Mouse (Mus musculus) CH12.LX (cell line): ENCODE results near the gene Msi2. TPM values are rescaled to one million over a fixed set of nuclear protein-coding genes. Genes with fewer than 3 reads are reported as not detected.
A peak's percentile ranks its signal among the peaks of the same experiment; 100 is the strongest.

Source experiments
- DNase-seq: peaks from one replicate; pipeline ENCODE4 v3.0.0-alpha.2; 2013; ENCODE audit errors: extremely low read depth
- H3K27ac ChIP-seq: 2 replicates; pipeline ENCODE4 v1.5.1; 2012; ENCODE audit warnings: low read depth, mild to moderate bottlenecking, control low read depth, moderate library complexity; ENCODE audit not compliant: insufficient read depth
- H3K27me3 ChIP-seq: replicated peaks from 2 replicates; pipeline ENCODE3; 2012; ENCODE audit warnings: inconsistent platforms
- H3K36me3 ChIP-seq, 2 experiments: replicated peaks in 1 of 2; 2 replicates each; pipeline versions ENCODE3 to v1.6.1; 2012; ENCODE audit warnings: inconsistent platforms in 1 of 2, low read length in 1 of 2, mild to moderate bottlenecking in 1 of 2, mixed read lengths in 1 of 2, moderate library complexity in 1 of 2; ENCODE audit not compliant: control insufficient read depth in 1 of 2, insufficient read depth in 1 of 2
- H3K4me1 ChIP-seq, 2 experiments: 2 replicates each; pipeline ENCODE4 v1.6.1; 2012; ENCODE audit warnings: inconsistent platforms in 1 of 2, moderate library complexity in 1 of 2; ENCODE audit not compliant: insufficient read depth in 2 of 2, control insufficient read depth in 1 of 2
- H3K4me2 ChIP-seq: 2 replicates; pipeline ENCODE4 v1.6.1; 2012; ENCODE audit warnings: low read depth, mild to moderate bottlenecking, control low read depth; ENCODE audit not compliant: poor library complexity, insufficient read depth, severe bottlenecking
- H3K4me3 ChIP-seq, 3 experiments: fragments of 150-350 bp in 1 of 3; sonication (generic) in 1 of 3; replicated peaks in 1 of 3; 2 replicates each; pipeline versions ENCODE3 to v1.5.1; 2011 to 2012; ENCODE audit warnings: low read depth in 2 of 3, low read length in 2 of 3, mild to moderate bottlenecking in 2 of 3, moderate library complexity in 2 of 3, control low read depth in 1 of 3, improper control_type of control experiment in 1 of 3, inconsistent platforms in 1 of 3, mixed read lengths in 1 of 3; ENCODE audit not compliant: poor library complexity in 1 of 3
- H3K79me2 ChIP-seq: replicated peaks from 2 replicates; pipeline ENCODE4 v1.6.1; 2012; ENCODE audit warnings: mild to moderate bottlenecking, moderate library complexity; ENCODE audit not compliant: control insufficient read depth, poor library complexity, insufficient read depth, severe bottlenecking; ENCODE audit errors: extremely low read depth
- H3K9ac ChIP-seq: 2 replicates; pipeline ENCODE4 v1.6.1; 2012; ENCODE audit warnings: low read depth, mild to moderate bottlenecking, control low read depth, moderate library complexity; ENCODE audit not compliant: insufficient read depth
- H3K9me3 ChIP-seq: replicated peaks from 2 replicates; pipeline ENCODE3; 2012; ENCODE audit warnings: low read length, inconsistent platforms, mixed read lengths
- BHLHE40 ChIP-seq: IDR thresholded peaks from 2 replicates; pipeline ENCODE4 v1.6.1; 2011; ENCODE audit warnings: mild to moderate bottlenecking, low read depth, low read length, improper control_type of control experiment
- CHD1 ChIP-seq: IDR thresholded peaks from 2 replicates; pipeline ENCODE4 v1.6.1; 2012; ENCODE audit warnings: low read depth, low read length, improper control_type of control experiment, inconsistent platforms
- CTCF ChIP-seq, 2 experiments: IDR thresholded peaks in 1 of 2; conservative IDR thresholded peaks in 1 of 2; 2 replicates each; pipeline ENCODE4 v1.5.1; 2011 to 2012; ENCODE audit warnings: low read depth in 2 of 2, low read length in 2 of 2, improper control_type of control experiment in 1 of 2, inconsistent platforms in 1 of 2, mild to moderate bottlenecking in 1 of 2, moderate library complexity in 1 of 2
- E2F4 ChIP-seq: IDR thresholded peaks from 2 replicates; pipeline ENCODE4 v1.6.1; 2011; ENCODE audit warnings: low read depth, low read length, improper control_type of control experiment; ENCODE audit not compliant: insufficient replicate concordance
- ELF1 ChIP-seq: IDR thresholded peaks from 2 replicates; pipeline ENCODE4 v1.6.1; 2014; ENCODE audit warnings: low read depth, mild to moderate bottlenecking, inconsistent platforms, low read length, improper control_type of control experiment
- EP300 ChIP-seq: IDR thresholded peaks from 2 replicates; pipeline ENCODE4 v1.6.1; 2011; ENCODE audit warnings: low read length, improper control_type of control experiment
- GABPA ChIP-seq: IDR thresholded peaks from 2 replicates; pipeline ENCODE4 v1.6.1; 2012; ENCODE audit warnings: low read depth, low read length, improper control_type of control experiment, inconsistent platforms; ENCODE audit not compliant: insufficient replicate concordance
- HCFC1 ChIP-seq: IDR thresholded peaks from 2 replicates; pipeline ENCODE4 v1.6.1; 2012; ENCODE audit warnings: low read depth, mild to moderate bottlenecking, inconsistent platforms, low read length, improper control_type of control experiment
- IRF4 ChIP-seq: IDR thresholded peaks from 2 replicates; pipeline ENCODE4 v1.6.1; 2014; ENCODE audit warnings: low read depth, mild to moderate bottlenecking, inconsistent platforms, low read length, improper control_type of control experiment
- JUN ChIP-seq: IDR thresholded peaks from 2 replicates; pipeline ENCODE4 v1.6.1; 2011; ENCODE audit warnings: low read depth, mild to moderate bottlenecking, low read length, improper control_type of control experiment, moderate library complexity; ENCODE audit not compliant: insufficient read depth
- JUND ChIP-seq: conservative IDR thresholded peaks from 2 replicates; pipeline ENCODE4 v1.6.1; 2011; ENCODE audit warnings: low read depth, low read length, improper control_type of control experiment
- KAT2A ChIP-seq: IDR thresholded peaks from 2 replicates; pipeline ENCODE4 v1.6.1; 2012; ENCODE audit warnings: low read length, improper control_type of control experiment, inconsistent platforms; ENCODE audit not compliant: insufficient replicate concordance
- MAFK ChIP-seq: IDR thresholded peaks from 2 replicates; pipeline ENCODE4 v1.6.1; 2011; ENCODE audit warnings: low read length, improper control_type of control experiment; ENCODE audit not compliant: insufficient replicate concordance
- MAX ChIP-seq: IDR thresholded peaks from 2 replicates; pipeline ENCODE4 v1.6.1; 2011; ENCODE audit warnings: low read length, improper control_type of control experiment
- MAZ ChIP-seq: IDR thresholded peaks from 2 replicates; pipeline ENCODE4 v1.6.1; 2012; ENCODE audit warnings: low read depth, mild to moderate bottlenecking, inconsistent platforms, low read length, improper control_type of control experiment, moderate library complexity
- MEF2A ChIP-seq: IDR thresholded peaks from 2 replicates; pipeline ENCODE4 v1.6.1; 2014; ENCODE audit warnings: low read depth, mild to moderate bottlenecking, inconsistent platforms, low read length, improper control_type of control experiment, borderline replicate concordance
- MXI1 ChIP-seq: IDR thresholded peaks from 2 replicates; pipeline ENCODE4 v1.6.1; 2011; ENCODE audit warnings: mild to moderate bottlenecking, low read depth, low read length, improper control_type of control experiment
- MYC ChIP-seq: IDR thresholded peaks from 2 replicates; pipeline ENCODE4 v1.6.1; 2011; ENCODE audit warnings: low read depth, mild to moderate bottlenecking, improper control_type of control experiment, low read length
- NELFE ChIP-seq: IDR thresholded peaks from 2 replicates; pipeline ENCODE4 v1.6.1; 2011; ENCODE audit warnings: low read depth, low read length, improper control_type of control experiment
- PAX5 ChIP-seq: IDR thresholded peaks from 2 replicates; pipeline ENCODE4 v1.6.1; 2012; ENCODE audit warnings: low read length, inconsistent platforms, mixed read lengths
- POLR2A ChIP-seq: IDR thresholded peaks from 2 replicates; pipeline ENCODE4 v1.6.1; 2011; ENCODE audit warnings: low read depth, mild to moderate bottlenecking, improper control_type of control experiment, low read length
- POLR2AphosphoS2 ChIP-seq: IDR thresholded peaks from 2 replicates; pipeline ENCODE4 v1.6.1; 2011; ENCODE audit warnings: low read depth, low read length, improper control_type of control experiment
- RAD21 ChIP-seq: IDR thresholded peaks from 2 replicates; pipeline ENCODE4 v1.6.1; 2011; ENCODE audit warnings: low read depth, mild to moderate bottlenecking, low read length, improper control_type of control experiment, moderate library complexity
- RCOR1 ChIP-seq: conservative IDR thresholded peaks from 2 replicates; pipeline ENCODE4 v1.6.1; 2012; ENCODE audit warnings: low read depth, mild to moderate bottlenecking, inconsistent platforms, low read length, improper control_type of control experiment
- SIN3A ChIP-seq: IDR thresholded peaks from 2 replicates; pipeline ENCODE4 v1.6.1; 2012; ENCODE audit warnings: low read length, improper control_type of control experiment, inconsistent platforms
- SMC3 ChIP-seq: IDR thresholded peaks from 2 replicates; pipeline ENCODE4 v1.6.1; 2011; ENCODE audit warnings: low read depth, low read length, improper control_type of control experiment
- TBP ChIP-seq: conservative IDR thresholded peaks from 2 replicates; pipeline ENCODE4 v1.6.1; 2011; ENCODE audit warnings: low read depth, low read length, improper control_type of control experiment
- TCF12 ChIP-seq: IDR thresholded peaks from 2 replicates; pipeline ENCODE4 v1.6.1; 2014; ENCODE audit warnings: low read depth, mild to moderate bottlenecking, inconsistent platforms, low read length, improper control_type of control experiment
- USF2 ChIP-seq: conservative IDR thresholded peaks from 2 replicates; pipeline ENCODE4 v1.6.1; 2011; ENCODE audit warnings: low read depth, low read length, improper control_type of control experiment
- ZC3H11A ChIP-seq: IDR thresholded peaks from 2 replicates; pipeline ENCODE4 v1.6.1; 2012; ENCODE audit warnings: low read depth, mild to moderate bottlenecking, inconsistent platforms, low read length, improper control_type of control experiment
- ZKSCAN1 ChIP-seq: IDR thresholded peaks from 2 replicates; pipeline ENCODE4 v1.6.1; 2012; ENCODE audit warnings: low read depth, inconsistent platforms, low read length, improper control_type of control experiment, borderline replicate concordance
- ZMIZ1 ChIP-seq: IDR thresholded peaks from 2 replicates; pipeline ENCODE4 v1.6.1; 2012; ENCODE audit warnings: low read depth, mild to moderate bottlenecking, inconsistent platforms, low read length, improper control_type of control experiment
- ZNF384 ChIP-seq: IDR thresholded peaks from 2 replicates; pipeline ENCODE4 v1.6.1; 2012; ENCODE audit warnings: low read depth, low read length, improper control_type of control experiment, inconsistent platforms
- dilution Hi-C: fragments of 300-500 bp; cut with MboI; formaldehyde crosslinking; loops from 2 replicates; pipeline ENCODE4 v1.14.3; 2020; ENCODE audit warnings: low sequenced_read_pairs; ENCODE audit not compliant: extremely low pct_unique_long_range_greater_than_20kb, extremely low pct_ligation_motif_present
- in situ Hi-C: fragments of 300-500 bp; cut with MboI; formaldehyde crosslinking; loops from 3 replicates; pipeline ENCODE4 v1.14.3; 2019; ENCODE audit warnings: low sequenced_read_pairs, low pct_ligation_motif_present, low pct_unique_long_range_greater_than_20kb, mixed read lengths
- polyA plus RNA-seq: library from polyadenylated mRNA; unstranded; fragments of >175 nt; gene quantifications from 2 replicates; pipeline ENCODE4 v1.2.1, GENCODE M21; 2012; ENCODE audit warnings: low read depth; ENCODE audit not compliant: insufficient read length
- total RNA-seq, 2 experiments: library from RNA; depleted of rRNA; stranded (reverse); fragments of 300-350 nt in 1 of 2; fragments of >200 nt in 1 of 2; gene quantifications; 2 replicates each; pipeline ENCODE4 v1.2.3; 2012 to 2014

The Msi2 gene
- total and polyA plus RNA-seq, 3 experiments: 40.3 to 73.1 (median 52.6) TPM

GRCm38 (mm10) chr11:88495759-88496158 is 222.6 kb downstream of the Msi2 start:
- no peak for DNase-seq
- Histone ChIP-seq H3K27ac (no peak overlapping the region), H3K27me3 (no peaks in the 10 kb centered on the region), H3K79me2 (no peaks in the 10 kb centered on the region), H3K4me1 (peaks cover 28 to 81% of the 10 kb centered on the region in 2 experiments), H3K4me2 (no peak overlapping the region), H3K9me3 (no peaks in the 10 kb centered on the region), H3K9ac (no peak overlapping the region), H3K4me3 (no peak overlapping the region), H3K36me3 (peaks cover 0 to 30% of the 10 kb centered on the region in 2 experiments)
- in situ Hi-C loops: no loop called here
- TF ChIP-seq ZC3H11A (no peak), TBP (no peak), POLR2A (no peak), EP300 (no peak), BHLHE40 (no peak), ZKSCAN1 (no peak), MAZ (no peak), JUN (no peak), SIN3A (no peak)
- dilution Hi-C loops: no loop called here

GRCm38 (mm10) chr11:88495018-88495417 is 223.3 kb downstream of the Msi2 start:
- H3K9ac ChIP-seq: peak overlapping the region; percentile 11; the same call in 1 of the 2 replicates
- dilution Hi-C loops (no loop called here), in situ Hi-C loops (no loop called here)
- peak; percentile 65 for DNase-seq
- peak overlapping the region in 2 of 3 experiments; percentile 8 to 46 for H3K4me3 ChIP-seq
- no peaks in the 10 kb centered on the region for H3K27me3 ChIP-seq
- H3K9me3 ChIP-seq: no peaks in the 10 kb centered on the region
- peaks cover 28 to 88% of the 10 kb centered on the region in 2 experiments for H3K4me1 ChIP-seq
- H3K36me3 ChIP-seq: peaks cover 0 to 28% of the 10 kb centered on the region in 2 experiments
- peak overlapping the region; percentile 57; the same call in 1 of the 2 replicates for H3K4me2 ChIP-seq
- peak overlapping the region; percentile 80 for H3K27ac ChIP-seq
- H3K79me2 ChIP-seq: no peaks in the 10 kb centered on the region
- TF ChIP-seq CHD1: no peak
- no peak for TF ChIP-seq MXI1
- peak; percentile 53; the same call in 1 of the 2 replicates for TF ChIP-seq SIN3A
- no peak for TF ChIP-seq JUND
- no peak for TF ChIP-seq EP300
- no peak for TF ChIP-seq RCOR1
- no peak for TF ChIP-seq POLR2AphosphoS2
- no peak for TF ChIP-seq ELF1
- no peak for TF ChIP-seq GABPA
- no peak for TF ChIP-seq USF2
- TF ChIP-seq MYC: no peak
- TF ChIP-seq MAX: 0 out of 2 replicates have a peak, but pooled peaks have one; percentile 7
- TF ChIP-seq SMC3: peak; percentile 66
- peak; percentile 84 for TF ChIP-seq ZNF384
- TF ChIP-seq PAX5: no peak
- no peak for TF ChIP-seq E2F4
- TF ChIP-seq MAZ: 0 out of 2 replicates have a peak, but pooled peaks have one; percentile 58
- peak; percentile 29; the same call in 1 of the 2 replicates for TF ChIP-seq TCF12
- TF ChIP-seq ZMIZ1: no peak
- TF ChIP-seq HCFC1: no peak; the same call in 1 of the 2 replicates
- no peak for TF ChIP-seq ZKSCAN1
- no peak for TF ChIP-seq NELFE
- TF ChIP-seq RAD21: peak; percentile 57
- 0 out of 2 replicates have a peak, but pooled peaks have one; percentile 19 for TF ChIP-seq IRF4
- TF ChIP-seq TBP: no peak
- no peak for TF ChIP-seq MEF2A
- TF ChIP-seq KAT2A: no peak
- no peak for TF ChIP-seq MAFK
- peak; percentile 55 to 73 for TF ChIP-seq CTCF (conservative IDR thresholded peaks at IDR 0.05 in 1 of 2, IDR thresholded peaks at IDR 0.05 in 1 of 2; ENCODE audit: low read depth in 2 of 2, low read length in 2 of 2)
